Comparison of ENCODE assay signal across 1 mouse cellular context in genomic region chr8:95589282-95589681, GRCm38 (mm10).
TF ChIP-seq lines count a peak whose summit lies in the region.

No protein-coding gene starts in this region.

TF ChIP-seq in MEL, 35 proteins besides CTCF, POLR2A, EP300 and RAD21:
- no peak for TF ChIP-seq MXI1 (IDR thresholded peaks at IDR 0.05; ENCODE audit: low read depth, low read length)
- no peak for TF ChIP-seq MAX (IDR thresholded peaks at IDR 0.05; ENCODE audit: low read length)
- no peak for TF ChIP-seq NELFE (IDR thresholded peaks at IDR 0.05; ENCODE audit: low read depth, low read length)
